Mouse (Mus musculus) small intestine, adult 2 months (tissue): ENCODE results near the gene Iqschfp.

Experiments used
- CTCF ChIP-seq: fragments of 200-500 bp; IDR thresholded peaks from 2 replicates; pipeline ENCODE4 v1.5.1; 2012; ENCODE audit warnings: low read depth, mild to moderate bottlenecking, control low read depth, inconsistent platforms, low read length, moderate library complexity, mixed read lengths; ENCODE audit not compliant: insufficient replicate concordance, insufficient read length; ENCODE audit errors: extremely low read depth
- POLR2A ChIP-seq: fragments of 200-500 bp; IDR thresholded peaks from 2 replicates; pipeline ENCODE4 v1.6.1; 2012; ENCODE audit warnings: low read depth, mild to moderate bottlenecking, control low read depth, inconsistent platforms, low read length, moderate library complexity

DNA sequence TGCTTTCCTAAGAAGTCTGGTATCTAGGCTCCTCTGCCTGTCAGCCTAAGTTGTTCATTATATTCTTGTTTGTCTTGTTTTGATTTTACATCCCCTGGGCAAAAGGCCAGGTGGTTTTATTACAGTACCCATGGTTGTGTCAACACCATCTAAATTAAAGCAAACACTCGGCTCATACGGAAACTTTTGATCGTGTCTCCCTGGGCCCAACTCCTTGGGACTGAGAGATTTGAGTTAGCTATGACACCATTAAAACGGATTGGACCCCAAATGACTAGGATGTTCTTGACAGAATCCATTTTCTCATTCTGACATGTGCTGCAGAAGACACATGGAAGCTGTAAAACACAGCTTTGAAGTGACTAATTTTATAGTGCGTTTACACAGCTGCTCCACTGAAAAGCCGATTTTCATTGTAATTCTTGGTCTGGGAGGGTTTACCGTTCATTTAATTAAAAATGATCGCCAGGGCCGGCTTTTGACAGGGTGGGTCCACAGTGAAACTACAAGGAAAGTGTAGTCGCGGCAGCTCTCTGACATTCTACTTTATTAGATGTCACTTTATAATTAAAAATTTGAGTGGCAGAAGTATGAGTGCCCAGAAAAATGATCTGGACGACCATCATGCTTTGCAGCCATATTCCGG is 24.5 kb upstream of the Iqschfp start:
- TF ChIP-seq POLR2A = no peak
- no peak for TF ChIP-seq CTCF
